Mouse (Mus musculus): ENCODE data around the gene Fat3.

Gene Fat3

GRCm38 (mm10) chr9:15994177-15994576 lies 506.9 kb downstream of the Fat3 start:
- DNase-seq, result no peak

GRCm38 (mm10) chr9:15992158-15992846 lies 508.8 kb downstream of the Fat3 start:
- no peak for DNase-seq

GRCm38 (mm10) chr9:15978317-15978716 lies 522.8 kb downstream of the Fat3 start:
- DNase-seq, result no peak

- peak; percentile 44 for DNase-seq
Measured at GRCm38 (mm10) chr9:15976959-15977663, 524.0 kb downstream of the Fat3 start.

- no peak for DNase-seq
Measured at GRCm38 (mm10) chr9:15975999-15976398, 525.1 kb downstream of the Fat3 start.

- DNase-seq, result no peak
Measured at GRCm38 (mm10) chr9:15972201-15972600, 528.9 kb downstream of the Fat3 start.

GRCm38 (mm10) chr9:15971393-15971792 lies 529.7 kb downstream of the Fat3 start:
- DNase-seq, result no peak

- peak; percentile 39 for DNase-seq
Measured at GRCm38 (mm10) chr9:15964198-15964597, 536.9 kb downstream of the Fat3 start.

- DNase-seq, result no peak
Measured at GRCm38 (mm10) chr9:15962886-15963285, 538.2 kb downstream of the Fat3 start.

- peak; percentile 63 for DNase-seq
Measured at GRCm38 (mm10) chr9:15958224-15958787, 542.8 kb downstream of the Fat3 start.

GRCm38 (mm10) chr9:15957816-15958215 lies 543.3 kb downstream of the Fat3 start:
- DNase-seq, result no peak

- no peak for DNase-seq
Measured at GRCm38 (mm10) chr9:15955147-15955782, 545.8 kb downstream of the Fat3 start.

GRCm38 (mm10) chr9:15954338-15954704 lies 546.8 kb downstream of the Fat3 start:
- no peak for DNase-seq

- no peak for DNase-seq
Measured at GRCm38 (mm10) chr9:15953585-15954337, 547.3 kb downstream of the Fat3 start.

GRCm38 (mm10) chr9:15948086-15948485 lies 553.0 kb downstream of the Fat3 start:
- DNase-seq, result no peak

- no peak for DNase-seq
Measured at GRCm38 (mm10) chr9:15944182-15944581, 556.9 kb downstream of the Fat3 start.

- DNase-seq, result no peak
Measured at GRCm38 (mm10) chr9:15943486-15944153, 557.5 kb downstream of the Fat3 start.

GRCm38 (mm10) chr9:15941818-15942217 lies 559.3 kb downstream of the Fat3 start:
- DNase-seq, result no peak

- no peak for DNase-seq
Measured at GRCm38 (mm10) chr9:15940933-15941673, 560.0 kb downstream of the Fat3 start.

GRCm38 (mm10) chr9:15939594-15939993 lies 561.5 kb downstream of the Fat3 start:
- no peak for DNase-seq

- DNase-seq, result no peak
Measured at GRCm38 (mm10) chr9:15937837-15938514, 563.1 kb downstream of the Fat3 start.
